32 mouse cellular contexts compared by ENCODE assay signal in the genomic region with DNA sequence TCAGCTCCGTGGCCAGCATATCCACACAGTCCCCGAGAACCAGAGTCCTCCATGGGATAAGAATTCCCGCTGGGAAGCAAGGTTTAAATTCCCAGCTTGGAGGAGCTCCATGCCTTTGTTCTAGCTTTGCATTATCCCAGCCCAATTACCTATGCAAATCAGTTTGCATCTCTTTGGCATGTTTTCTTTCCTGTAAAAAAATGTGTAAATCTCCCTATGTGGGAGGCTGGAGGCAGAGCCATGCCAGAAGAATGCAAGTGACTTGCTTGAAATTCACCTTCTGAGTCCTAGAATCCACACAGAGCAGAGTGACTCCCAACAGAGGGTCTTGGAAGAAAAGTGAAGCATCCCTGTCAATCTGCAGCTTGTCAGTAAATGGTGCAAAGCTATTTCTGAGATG.
DNase-seq lines count a peak whose midpoint lies in the region; ATAC-seq and TF ChIP-seq lines count a peak whose summit lies in the region.
"Had no signal": no experiment of that assay in that cellular context is flagged by ENCODE, and none has a peak within 500 bp of the region (broad histone marks: within the 10 kb centered on the region; RNA-seq: fewer than 3 reads in every experiment).

No protein-coding gene starts in this region.

- no peak for TF ChIP-seq POLR2A in kidney, adult 2 months (IDR thresholded peaks at IDR 0.05; ENCODE audit: low read depth, low read length)

- H3K9ac ChIP-seq in forebrain, embryonic 13.5 days, result no peak overlapping the region
- H3K9ac ChIP-seq in forebrain, embryonic 11.5 days (ENCODE audit: low read length), result no peak overlapping the region
- H3K9ac ChIP-seq: embryonic facial prominence, embryonic 15.5 days; heart, embryonic 15.5 days; hindbrain, embryonic 12.5 days; intestine, embryonic 15.5 days; limb, embryonic 15.5 days; liver, embryonic 13.5 days; midbrain, embryonic 13.5 days; stomach, embryonic 15.5 days had no signal

- no peaks in the 10 kb centered on the region for H3K36me3 ChIP-seq in forebrain, embryonic 13.5 days (ENCODE audit: poor library complexity, severe bottlenecking)
- H3K36me3 ChIP-seq in forebrain, embryonic 11.5 days (ENCODE audit: control insufficient read depth, insufficient read depth, low read length), result no peaks in the 10 kb centered on the region
- no peaks in the 10 kb centered on the region for H3K36me3 ChIP-seq in kidney, adult 2 months (ENCODE audit: control insufficient read depth, insufficient read depth, low read length)
- H3K36me3 ChIP-seq: embryonic facial prominence, embryonic 10.5 days; embryonic facial prominence, embryonic 15.5 days; heart, embryonic 10.5 days; heart, embryonic 15.5 days; hindbrain, embryonic 12.5 days; intestine, embryonic 15.5 days; limb, embryonic 10.5 days; limb, embryonic 15.5 days; liver, embryonic 13.5 days; midbrain, embryonic 13.5 days; stomach, embryonic 15.5 days had no signal

- DNase-seq in forebrain, embryonic 11.5 days (ENCODE audit: low spot score), result no peak
- DNase-seq in left cerebral cortex, adult 18-20 months (ENCODE audit: low spot score in 2 of 2), result peak; percentile 2 to 4
- DNase-seq in left cerebral cortex, adult 2 months (ENCODE audit: extremely low spot score in 1 of 2, low spot score in 2 of 2), result no peak
- DNase-seq in R1 (ENCODE audit: low read depth, low spot score), result peak; percentile 25
- peak; percentile 24 for DNase-seq in brain, embryonic 18.5 days (ENCODE audit: low read depth, low spot score)
- DNase-seq in kidney, adult 2 months, result no peak
- DNase-seq: adrenal gland, postnatal 25 days; cerebellum, adult 8-10 months; cerebellum, postnatal 25 days; gastrocnemius, postnatal 25 days; kidney, adult 8-10 months; liver, embryonic 13.5 days; lung, adult 18-20 months; lung, postnatal 4 days; thymus, postnatal 14 days had no signal

- peaks cover 24% of the 10 kb centered on the region for H3K4me1 ChIP-seq in forebrain, embryonic 13.5 days
- no peaks in the 10 kb centered on the region for H3K4me1 ChIP-seq in forebrain, embryonic 11.5 days (replicated peaks; ENCODE audit: control insufficient read depth, insufficient read depth, low read length)
- H3K4me1 ChIP-seq in kidney, adult 2 months (ENCODE audit: control insufficient read depth, insufficient read depth, low read length), result no peaks in the 10 kb centered on the region
- H3K4me1 ChIP-seq: embryonic facial prominence, embryonic 15.5 days; heart, embryonic 15.5 days; intestine, embryonic 15.5 days; limb, embryonic 10.5 days; liver, embryonic 13.5 days; megakaryocyte, embryonic 14.5 days; stomach, embryonic 15.5 days had no signal

- no peaks in the 10 kb centered on the region for H3K9me3 ChIP-seq in forebrain, embryonic 13.5 days (replicated peaks)
- H3K9me3 ChIP-seq in forebrain, embryonic 11.5 days (ENCODE audit: control insufficient read depth, low read length), result no peaks in the 10 kb centered on the region
- H3K9me3 ChIP-seq: embryonic facial prominence, embryonic 10.5 days; embryonic facial prominence, embryonic 15.5 days; heart, embryonic 10.5 days; heart, embryonic 15.5 days; hindbrain, embryonic 12.5 days; intestine, embryonic 15.5 days; limb, embryonic 10.5 days; limb, embryonic 15.5 days; liver, embryonic 13.5 days; midbrain, embryonic 13.5 days; stomach, embryonic 15.5 days had no signal

- 19% methylated on average over 3 of the region's 3 CpGs for WGBS in forebrain, embryonic 13.5 days
- 30% methylated on average over 3 of the region's 3 CpGs for WGBS in forebrain, embryonic 11.5 days
- WGBS in kidney, adult 2 months, result 47% methylated on average over 3 of the region's 3 CpGs

- no peak overlapping the region for H3K4me3 ChIP-seq in forebrain, embryonic 13.5 days
- no peak overlapping the region for H3K4me3 ChIP-seq in forebrain, embryonic 11.5 days (ENCODE audit: low read depth, low read length)
- H3K4me3 ChIP-seq in left cerebral cortex, adult 2 months, result no peak overlapping the region
- no peak overlapping the region for H3K4me3 ChIP-seq in kidney, adult 2 months (ENCODE audit: insufficient read depth, low read depth, low read length)
- H3K4me3 ChIP-seq: embryonic facial prominence, embryonic 10.5 days; embryonic facial prominence, embryonic 15.5 days; heart, embryonic 10.5 days; heart, embryonic 15.5 days; hindbrain, embryonic 12.5 days; intestine, embryonic 15.5 days; limb, embryonic 10.5 days; limb, embryonic 15.5 days; liver, embryonic 13.5 days; megakaryocyte, embryonic 14.5 days; midbrain, embryonic 13.5 days; stomach, embryonic 15.5 days had no signal

- TF ChIP-seq CTCF in left cerebral cortex, adult 2 months (IDR thresholded peaks at IDR 0.05), result no peak
- no peak for TF ChIP-seq CTCF in kidney, adult 2 months (conservative IDR thresholded peaks at IDR 0.05; ENCODE audit: insufficient read depth, insufficient read length, low read depth, low read length)

- H3K27me3 ChIP-seq in forebrain, embryonic 13.5 days, result no peaks in the 10 kb centered on the region
- H3K27me3 ChIP-seq in forebrain, embryonic 11.5 days (ENCODE audit: control insufficient read depth, insufficient read depth, low read length), result no peaks in the 10 kb centered on the region
- H3K27me3 ChIP-seq in kidney, adult 2 months (replicated peaks; ENCODE audit: control insufficient read depth, insufficient read depth, low read length), result no peaks in the 10 kb centered on the region
- H3K27me3 ChIP-seq: embryonic facial prominence, embryonic 15.5 days; heart, embryonic 15.5 days; hindbrain, embryonic 12.5 days; intestine, embryonic 15.5 days; limb, embryonic 15.5 days; liver, embryonic 13.5 days; megakaryocyte, embryonic 14.5 days; midbrain, embryonic 13.5 days; Patski; stomach, embryonic 15.5 days had no signal

- intact Hi-C loops in left cerebral cortex, adult 2 months (cut with DNase I), result no loop called here

- ATAC-seq in forebrain, embryonic 13.5 days, result peak; percentile 33; the same call in 1 of the 2 replicates
- no peak for ATAC-seq in forebrain, embryonic 11.5 days (replicated peaks; ENCODE audit: low FRiP score)
- no peak for ATAC-seq in erythroblast, adult 5-6 weeks (replicated peaks; ENCODE audit: low FRiP score, poor library complexity, severe bottlenecking)
- ATAC-seq: hindbrain, postnatal 0 days; intestine, embryonic 15.5 days; lung, postnatal 0 days; midbrain, embryonic 13.5 days; Patski had no signal

- no peak overlapping the region for H3K4me2 ChIP-seq in forebrain, embryonic 13.5 days
- no peak overlapping the region for H3K4me2 ChIP-seq in forebrain, embryonic 11.5 days (ENCODE audit: low read depth, low read length, severe bottlenecking)
- H3K4me2 ChIP-seq: embryonic facial prominence, embryonic 15.5 days; heart, embryonic 15.5 days; hindbrain, embryonic 12.5 days; intestine, embryonic 15.5 days; limb, embryonic 15.5 days; liver, embryonic 13.5 days; midbrain, embryonic 13.5 days; stomach, embryonic 15.5 days had no signal

- H3K27ac ChIP-seq in forebrain, embryonic 13.5 days, result no peak overlapping the region
- no peak overlapping the region for H3K27ac ChIP-seq in forebrain, embryonic 11.5 days (ENCODE audit: low read depth, low read length)
- H3K27ac ChIP-seq in left cerebral cortex, adult 2 months, result no peak overlapping the region
- H3K27ac ChIP-seq in kidney, adult 2 months (ENCODE audit: insufficient read depth, low read depth, low read length), result no peak overlapping the region
- H3K27ac ChIP-seq: embryonic facial prominence, embryonic 10.5 days; embryonic facial prominence, embryonic 15.5 days; heart, embryonic 10.5 days; heart, embryonic 15.5 days; hindbrain, embryonic 12.5 days; hindbrain, postnatal 0 days; intestine, embryonic 15.5 days; kidney, postnatal 0 days; limb, embryonic 10.5 days; limb, embryonic 15.5 days; liver, embryonic 13.5 days; midbrain, embryonic 13.5 days; stomach, embryonic 15.5 days had no signal

Comparison
In these comparisons a context has a peak if more than half of its experiments do, and no peak if none do; other contexts are left out.
1. DNase-seq: peak in left cerebral cortex, adult 18-20 months (2 of 2), R1 (single experiment) and brain, embryonic 18.5 days (single experiment); none in forebrain, embryonic 11.5 days (single experiment), left cerebral cortex, adult 2 months (0 of 2) and kidney, adult 2 months (single experiment).